Mouse (Mus musculus) heart, embryonic 16.5 days (tissue): ENCODE data around the gene Btnl6. TPM values are rescaled to one million over a fixed set of nuclear protein-coding genes. Genes with fewer than 3 reads are reported as not detected.

ENCODE experiments used
- ATAC-seq: fragments of 200-750 bp; cut with Nextera tagmentation; replicated peaks from 2 replicates; pipeline ENCODE4 v1.8.0; 2017; ENCODE audit warnings: moderate number of reproducible peaks; ENCODE audit not compliant: insufficient read depth, low FRiP score; ENCODE audit errors: extremely low read depth
- H3K27ac ChIP-seq: fragments of 300-500 bp; sonication (generic); 2 replicates; pipeline ENCODE4 v1.5.1; 2014; ENCODE audit warnings: mild to moderate bottlenecking, low read length, control low read depth, moderate library complexity
- H3K27me3 ChIP-seq: fragments of 300-500 bp; sonication (generic); 2 replicates; pipeline ENCODE4 v1.6.1; 2014; ENCODE audit warnings: low read length, mixed read lengths; ENCODE audit not compliant: control insufficient read depth, insufficient read depth
- H3K36me3 ChIP-seq: fragments of 300-500 bp; sonication (generic); 2 replicates; pipeline ENCODE4 v1.6.1; 2014; ENCODE audit not compliant: control insufficient read depth, insufficient read depth
- H3K4me1 ChIP-seq: fragments of 300-500 bp; sonication (generic); 2 replicates; pipeline ENCODE4 v1.6.1; 2014; ENCODE audit warnings: low read length, mixed read lengths; ENCODE audit not compliant: control insufficient read depth, insufficient read depth
- H3K4me2 ChIP-seq: fragments of 300-500 bp; sonication (generic); 2 replicates; pipeline ENCODE4 v1.6.1; 2014; ENCODE audit warnings: low read depth, mild to moderate bottlenecking, control low read depth, low read length
- H3K4me3 ChIP-seq: fragments of 300-500 bp; sonication (generic); 2 replicates; pipeline ENCODE4 v1.5.1; 2014; ENCODE audit warnings: mild to moderate bottlenecking, control low read depth, low read length
- H3K9ac ChIP-seq: fragments of 300-500 bp; sonication (generic); 2 replicates; pipeline ENCODE4 v1.6.1; 2014; ENCODE audit warnings: low read length, control low read depth
- H3K9me3 ChIP-seq: fragments of 300-500 bp; sonication (generic); replicated peaks from 2 replicates; pipeline ENCODE4 v1.6.1; 2016; ENCODE audit warnings: low read length; ENCODE audit not compliant: control insufficient read depth
- WGBS: fragments of 180-500 bp; shearing (Covaris S2); extraction: QIAGEN DNeasy Blood & Tissue Kit; methylation state at CpG from one replicate; pipeline ENCODE4 v1.1.7; 2014; 5-methylcytosine and 5-hydroxymethylcytosine counted together
- polyA plus RNA-seq: library from polyadenylated mRNA; unstranded; fragments of >200 nt; fragmentation: Nextera tagmentation; extraction: Ambion mirVana; gene quantifications from 2 replicates; pipeline ENCODE4 v1.2.1, GENCODE M21; 2015

The Btnl6 gene
- 0.26 TPM in 1 of 2 replicates, not detected in the other for polyA plus RNA-seq

- no peaks in the 10 kb centered on the region for H3K36me3 ChIP-seq
- H3K9me3 ChIP-seq, result no peaks in the 10 kb centered on the region
- no peak within 1 kb of the TSS for H3K9ac ChIP-seq
- no peaks in the 10 kb centered on the region for H3K4me1 ChIP-seq
- no peak within 1 kb of the TSS for H3K4me2 ChIP-seq
- ATAC-seq, result no peak
- 75% methylated on average over 4 of the region's 4 CpGs for WGBS
- no peak within 1 kb of the TSS for H3K27ac ChIP-seq
- H3K4me3 ChIP-seq, result no peak within 1 kb of the TSS
- H3K27me3 ChIP-seq, result no peaks in the 10 kb centered on the region
Observed at GRCm38 (mm10) chr17:34517252-34517651, at the start of gene Btnl6. Gene Btnl6 (minus strand): TSS chr17:34517352.

DNA sequence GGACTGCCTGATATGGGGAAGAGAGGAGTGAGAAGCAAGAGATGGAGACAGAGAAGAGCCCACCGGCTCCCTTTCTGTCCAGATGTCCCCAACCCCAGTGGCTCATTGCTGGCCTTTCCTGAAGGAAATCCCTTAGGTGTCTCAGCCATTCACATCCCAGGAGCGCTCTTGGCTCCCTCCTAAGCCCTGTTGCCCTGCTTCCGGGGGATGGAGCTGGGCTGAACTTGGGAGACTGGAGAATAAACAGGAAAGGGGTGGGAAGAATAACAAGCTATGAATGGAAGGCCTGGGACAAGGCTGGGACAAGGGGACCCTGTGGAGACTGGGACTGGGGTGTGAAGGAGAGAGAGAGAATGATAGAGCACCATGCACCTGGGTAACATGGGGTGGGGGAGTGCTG lies 47.6 kb upstream of the Btnl6 start:
- 0 out of 2 replicates have a peak, but pooled peaks cover 2% of the 10 kb centered on the region for H3K9me3 ChIP-seq
- 25% methylated on average over 3 of the region's 3 CpGs for WGBS
- H3K36me3 ChIP-seq, result 0 out of 2 replicates have a peak, but pooled peaks cover 2% of the 10 kb centered on the region
- H3K4me3 ChIP-seq, result peak overlapping the region; percentile 36
- peak overlapping the region; percentile 63 for H3K9ac ChIP-seq
- peak overlapping the region; percentile 89 for H3K27ac ChIP-seq
- ATAC-seq, result peak; percentile 54; the same call in 1 of the 2 replicates
- H3K4me1 ChIP-seq, result peaks cover 8% of the 10 kb centered on the region
- peak overlapping the region; percentile 53 for H3K4me2 ChIP-seq
- no peaks in the 10 kb centered on the region; the same call in 1 of the 2 replicates for H3K27me3 ChIP-seq

GRCm38 (mm10) chr17:34564003-34564421 lies 46.9 kb upstream of the Btnl6 start, which contains the start of gene Notch4:
Gene Notch4 (plus strand): TSS chr17:34564268.
- Histone ChIP-seq H3K4me2 (peak within 1 kb of the TSS; percentile 53), H3K9me3 (0 out of 2 replicates have a peak, but pooled peaks cover 2% of the 10 kb centered on the region), H3K36me3 (0 out of 2 replicates have a peak, but pooled peaks cover 2% of the 10 kb centered on the region), H3K4me3 (peak within 1 kb of the TSS; percentile 36), H3K9ac (peak within 1 kb of the TSS; percentile 63), H3K27me3 (no peaks in the 10 kb centered on the region; the same call in 1 of the 2 replicates), H3K27ac (peak within 1 kb of the TSS; percentile 89), H3K4me1 (peaks cover 8% of the 10 kb centered on the region)
- WGBS, result 11% methylated on average over 6 of the region's 6 CpGs
- peak; percentile 77 for ATAC-seq

DNA sequence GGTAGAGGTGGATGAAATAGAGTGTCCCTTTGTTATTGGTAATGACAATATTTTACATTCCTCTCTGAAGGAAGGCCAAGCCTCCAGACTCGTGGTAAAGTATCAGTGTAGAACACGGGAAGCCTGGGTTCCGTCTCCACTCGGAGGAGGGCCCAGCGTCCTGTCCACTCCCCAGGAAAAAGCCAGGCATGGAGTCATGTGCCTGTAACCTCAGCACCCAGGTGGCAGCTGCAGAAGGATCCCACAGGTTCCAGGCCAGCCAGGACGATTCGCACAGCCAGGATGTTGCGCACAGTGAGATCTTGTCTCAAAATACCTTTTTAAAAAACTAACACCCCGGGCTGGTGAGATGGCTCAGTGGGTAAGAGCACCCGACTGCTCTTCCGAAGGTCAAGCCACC lies 46.2 kb upstream of the Btnl6 start:
- no peak for ATAC-seq
- WGBS, result 57% methylated on average over 11 of the region's 11 CpGs
- H3K27ac ChIP-seq, result peak overlapping the region; percentile 41; the same call in 1 of the 2 replicates

DNA sequence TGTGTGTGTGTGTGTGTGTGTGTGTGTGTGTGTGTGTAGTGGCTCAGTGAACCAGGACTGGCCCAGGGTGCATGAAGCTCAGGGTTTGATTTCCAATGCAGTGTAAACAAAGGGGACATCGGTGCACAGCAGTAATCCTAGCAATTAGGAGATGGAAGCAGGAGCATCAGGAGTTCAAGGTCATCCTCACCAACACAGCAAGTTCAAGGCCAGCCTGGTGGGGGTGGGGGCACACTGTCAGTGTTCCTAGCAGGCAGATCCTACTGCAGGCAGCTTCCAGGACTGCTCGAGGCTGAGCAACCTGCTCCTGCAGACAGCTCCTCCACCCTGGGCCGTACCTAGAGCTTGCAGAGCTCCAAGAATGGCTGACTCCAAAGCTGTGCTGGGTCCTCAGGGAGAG lies 45.4 kb upstream of the Btnl6 start:
- 66% methylated on average over 3 of the region's 3 CpGs for WGBS
- Histone ChIP-seq H3K4me3 (no peak overlapping the region), H3K27ac (no peak overlapping the region), H3K27me3 (no peaks in the 10 kb centered on the region; the same call in 1 of the 2 replicates), H3K9me3 (0 out of 2 replicates have a peak, but pooled peaks cover 2% of the 10 kb centered on the region), H3K9ac (no peak overlapping the region), H3K36me3 (0 out of 2 replicates have a peak, but pooled peaks cover 2% of the 10 kb centered on the region), H3K4me2 (no peak overlapping the region), H3K4me1 (peaks cover 8% of the 10 kb centered on the region)
- no peak for ATAC-seq

More for the DNA sequence above, 46.2 kb upstream of the Btnl6 start:
- peaks cover 8% of the 10 kb centered on the region for H3K4me1 ChIP-seq
- H3K4me2 ChIP-seq, result no peak overlapping the region
- 0 out of 2 replicates have a peak, but pooled peaks cover 2% of the 10 kb centered on the region for H3K36me3 ChIP-seq
- no peak overlapping the region for H3K9ac ChIP-seq
- H3K4me3 ChIP-seq, result no peak overlapping the region
- no peaks in the 10 kb centered on the region; the same call in 1 of the 2 replicates for H3K27me3 ChIP-seq
- 0 out of 2 replicates have a peak, but pooled peaks cover 2% of the 10 kb centered on the region for H3K9me3 ChIP-seq

GRCm38 (mm10) chr17:34561200-34561599 lies 44.0 kb upstream of the Btnl6 start:
- no peak for ATAC-seq
- Histone ChIP-seq H3K4me3 (peak overlapping the region; percentile 15; the same call in 1 of the 2 replicates), H3K36me3 (0 out of 2 replicates have a peak, but pooled peaks cover 2% of the 10 kb centered on the region), H3K27me3 (no peaks in the 10 kb centered on the region; the same call in 1 of the 2 replicates), H3K9ac (no peak overlapping the region), H3K9me3 (0 out of 2 replicates have a peak, but pooled peaks cover 2% of the 10 kb centered on the region), H3K4me2 (peak overlapping the region; percentile 21), H3K27ac (peak overlapping the region; percentile 68), H3K4me1 (peaks cover 8% of the 10 kb centered on the region)
- WGBS, result 40% methylated on average over 8 of the region's 8 CpGs

DNA sequence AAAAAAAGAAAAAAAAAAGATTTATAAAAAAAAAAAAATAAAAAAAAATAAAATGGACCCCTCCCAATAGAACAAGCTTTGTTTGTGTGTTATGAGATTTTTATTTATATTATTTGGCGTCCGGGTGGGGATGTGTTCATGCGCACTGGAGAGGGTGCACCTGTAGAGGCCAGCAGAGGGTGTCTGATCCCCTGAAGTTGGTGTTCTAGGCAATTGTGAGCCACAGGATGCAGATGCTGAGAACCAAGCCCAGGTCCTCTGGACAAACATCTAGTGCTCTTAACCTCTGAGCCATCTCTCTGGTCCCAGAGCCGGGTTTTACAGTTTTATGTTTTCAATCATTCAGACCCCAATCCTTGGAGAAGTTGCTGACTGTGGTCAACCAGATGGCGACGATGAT lies 43.3 kb upstream of the Btnl6 start:
- Histone ChIP-seq H3K9me3 (0 out of 2 replicates have a peak, but pooled peaks cover 2% of the 10 kb centered on the region), H3K9ac (no peak overlapping the region), H3K27ac (no peak overlapping the region; the same call in 1 of the 2 replicates), H3K36me3 (no peaks in the 10 kb centered on the region), H3K4me3 (no peak overlapping the region), H3K4me1 (peaks cover 8% of the 10 kb centered on the region), H3K4me2 (no peak overlapping the region), H3K27me3 (no peaks in the 10 kb centered on the region; the same call in 1 of the 2 replicates)
- 88% methylated on average over 6 of the region's 6 CpGs for WGBS
- no peak for ATAC-seq

DNA sequence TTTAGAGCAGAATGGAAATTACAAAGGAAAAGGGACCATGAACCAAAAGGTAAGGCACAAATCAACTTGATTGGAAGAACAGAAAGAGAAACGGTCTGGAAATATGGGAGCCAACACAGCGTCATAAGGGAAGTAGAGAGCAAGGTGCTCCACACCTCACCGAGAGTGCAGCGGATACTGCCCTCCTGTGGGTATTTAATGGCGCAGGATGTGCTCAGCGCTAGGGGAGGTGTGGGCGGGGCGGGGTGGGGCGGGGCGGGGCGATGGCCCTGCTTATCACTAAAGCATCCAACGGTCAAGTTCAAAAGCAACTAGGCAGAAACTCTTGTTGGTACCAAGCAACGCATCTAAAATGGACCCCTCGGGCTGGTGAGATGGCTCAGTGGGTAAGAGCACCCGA lies 42.7 kb upstream of the Btnl6 start:
- 0 out of 2 replicates have a peak, but pooled peaks cover 2% of the 10 kb centered on the region for H3K9me3 ChIP-seq
- no peaks in the 10 kb centered on the region for H3K27me3 ChIP-seq
- 24% methylated on average over 15 of the region's 15 CpGs for WGBS
- H3K4me2 ChIP-seq, result no peak overlapping the region
- no peak overlapping the region for H3K9ac ChIP-seq
- ATAC-seq, result no peak
- peaks cover 8% of the 10 kb centered on the region for H3K4me1 ChIP-seq
- H3K27ac ChIP-seq, result no peak overlapping the region
- H3K4me3 ChIP-seq, result no peak overlapping the region
- H3K36me3 ChIP-seq, result no peaks in the 10 kb centered on the region

GRCm38 (mm10) chr17:34559116-34559515 lies 42.0 kb upstream of the Btnl6 start:
- no peak for ATAC-seq
- peaks cover 3% of the 10 kb centered on the region for H3K4me1 ChIP-seq
- no peak overlapping the region for H3K4me2 ChIP-seq
- no peak overlapping the region for H3K27ac ChIP-seq
- H3K4me3 ChIP-seq, result no peak overlapping the region
- 81% methylated on average over 7 of the region's 7 CpGs for WGBS
- no peaks in the 10 kb centered on the region for H3K27me3 ChIP-seq
- no peaks in the 10 kb centered on the region for H3K36me3 ChIP-seq
- H3K9me3 ChIP-seq, result 0 out of 2 replicates have a peak, but pooled peaks cover 2% of the 10 kb centered on the region
- H3K9ac ChIP-seq, result no peak overlapping the region
